Mouse (Mus musculus) heart, embryonic 14.5 days (tissue): ENCODE measurements at regions not wholly inside any gene's neighbourhood (a gene's known extent, or its start where the extent isn't known, plus 50 kb on each side); places are given as distances from the start of the nearest gene placed in this dataset.

Experiments used
- ATAC-seq: fragments of 200-750 bp; cut with Nextera tagmentation; 2 replicates; pipeline ENCODE4 v1.8.0; 2017; ENCODE audit warnings: low read depth, moderate TSS enrichment; ENCODE audit not compliant: insufficient number of reproducible peaks, insufficient read depth, low FRiP score
- H3K27ac ChIP-seq, 2 experiments: fragments of 200-500 bp in 1 of 2; fragments of 300-500 bp in 1 of 2; sonication (generic) in 1 of 2; replicated peaks in 1 of 2; 2 replicates each; pipeline ENCODE4 v1.5.1; 2012 to 2014; ENCODE audit warnings: low read depth in 2 of 2, low read length in 2 of 2, control low read depth in 1 of 2, mild to moderate bottlenecking in 1 of 2, mixed read lengths in 1 of 2; ENCODE audit not compliant: control insufficient read depth in 1 of 2, insufficient read depth in 1 of 2
- H3K27me3 ChIP-seq: fragments of 300-500 bp; sonication (generic); 2 replicates; pipeline ENCODE4 v1.6.1; 2014; ENCODE audit warnings: mild to moderate bottlenecking, low read length, control low read depth; ENCODE audit not compliant: control insufficient read depth, insufficient read depth
- H3K36me3 ChIP-seq: fragments of 300-500 bp; sonication (generic); 2 replicates; pipeline ENCODE4 v1.6.1; 2014; ENCODE audit warnings: mild to moderate bottlenecking, control low read depth, low read length, mixed read lengths; ENCODE audit not compliant: control insufficient read depth, insufficient read depth
- H3K4me1 ChIP-seq, 2 experiments: fragments of 200-500 bp in 1 of 2; fragments of 300-500 bp in 1 of 2; sonication (generic) in 1 of 2; 2 replicates each; pipeline ENCODE4 v1.6.1; 2012 to 2014; ENCODE audit warnings: low read length in 2 of 2, control low read depth in 1 of 2, mixed read lengths in 1 of 2; ENCODE audit not compliant: control insufficient read depth in 2 of 2, insufficient read depth in 2 of 2
- H3K4me2 ChIP-seq: fragments of 300-500 bp; sonication (generic); 2 replicates; pipeline ENCODE4 v1.6.1; 2014; ENCODE audit warnings: mild to moderate bottlenecking, low read length
- H3K4me3 ChIP-seq, 2 experiments: fragments of 200-500 bp in 1 of 2; fragments of 300-500 bp in 1 of 2; sonication (generic) in 1 of 2; 2 replicates each; pipeline ENCODE4 v1.5.1; 2012 to 2014; ENCODE audit warnings: low read length in 2 of 2, mild to moderate bottlenecking in 2 of 2, control low read depth in 1 of 2, low read depth in 1 of 2, moderate library complexity in 1 of 2; ENCODE audit not compliant: control insufficient read depth in 1 of 2, insufficient read depth in 1 of 2
- H3K9ac ChIP-seq: fragments of 300-500 bp; sonication (generic); 2 replicates; pipeline ENCODE4 v1.6.1; 2014; ENCODE audit warnings: mild to moderate bottlenecking, low read length
- H3K9me3 ChIP-seq: fragments of 300-500 bp; sonication (generic); 2 replicates; pipeline ENCODE4 v1.6.1; 2016; ENCODE audit warnings: low read length, control low read depth; ENCODE audit not compliant: control insufficient read depth
- WGBS: fragments of 180-500 bp; shearing (Covaris S2); extraction: QIAGEN DNeasy Blood & Tissue Kit; methylation state at CpG from one replicate; pipeline ENCODE4 v1.1.7; 2014; 5-methylcytosine and 5-hydroxymethylcytosine counted together

- no peak overlapping the region for H3K4me3 ChIP-seq
- 0 out of 2 replicates have a peak, but pooled peaks cover 4% of the 10 kb centered on the region for H3K27me3 ChIP-seq
- no peak overlapping the region for H3K4me2 ChIP-seq
- whole genome bisulfite sequencing = 76% methylated on average over 4 of the region's 4 CpGs
- no peaks in the 10 kb centered on the region for H3K9me3 ChIP-seq
- no peak overlapping the region for H3K9ac ChIP-seq
- ATAC-seq = no peak
- H3K36me3 ChIP-seq = no peaks in the 10 kb centered on the region
- no peak overlapping the region for H3K27ac ChIP-seq
- no peaks in the 10 kb centered on the region for H3K4me1 ChIP-seq
These were observed 74.0 kb downstream of the Foxb1 start for GRCm38 (mm10) chr9:69686766-69687165.

- no peak for ATAC-seq
- H3K9ac ChIP-seq = no peak overlapping the region
- no peaks in the 10 kb centered on the region for H3K9me3 ChIP-seq
- no peak overlapping the region for H3K4me2 ChIP-seq
- H3K4me1 ChIP-seq = no peaks in the 10 kb centered on the region
- H3K36me3 ChIP-seq = no peaks in the 10 kb centered on the region
- 0 out of 2 replicates have a peak, but pooled peaks cover 4% of the 10 kb centered on the region for H3K27me3 ChIP-seq
- WGBS = 51% methylated on average over 4 of the region's 4 CpGs
- no peak overlapping the region for H3K4me3 ChIP-seq
- no peak overlapping the region for H3K27ac ChIP-seq
These were observed 75.1 kb downstream of the Foxb1 start for GRCm38 (mm10) chr9:69685630-69686029.

- no peak overlapping the region for H3K27ac ChIP-seq
- 0 out of 2 replicates have a peak, but pooled peaks cover 4% of the 10 kb centered on the region for H3K27me3 ChIP-seq
- no peaks in the 10 kb centered on the region for H3K4me1 ChIP-seq
- WGBS = 31% methylated on average over 9 of the region's 9 CpGs
- no peaks in the 10 kb centered on the region for H3K36me3 ChIP-seq
- ATAC-seq = no peak
- no peak overlapping the region for H3K4me2 ChIP-seq
- H3K9ac ChIP-seq = no peak overlapping the region
- no peak overlapping the region for H3K4me3 ChIP-seq
- no peaks in the 10 kb centered on the region for H3K9me3 ChIP-seq
These were observed 79.1 kb downstream of the Foxb1 start for GRCm38 (mm10) chr9:69681372-69682213.

GRCm38 (mm10) chr9:69678634-69679033 lies 82.1 kb downstream of the Foxb1 start:
- H3K27ac ChIP-seq = no peak overlapping the region
- ATAC-seq = no peak
- peaks cover 10% of the 10 kb centered on the region; the same call in 1 of the 2 replicates for H3K27me3 ChIP-seq
- H3K9ac ChIP-seq = no peak overlapping the region
- no peaks in the 10 kb centered on the region for H3K4me1 ChIP-seq
- H3K4me2 ChIP-seq = no peak overlapping the region
- no peaks in the 10 kb centered on the region for H3K36me3 ChIP-seq
- H3K9me3 ChIP-seq = no peaks in the 10 kb centered on the region
- 66% methylated on average over 1 of the region's 1 CpGs for WGBS
- no peak overlapping the region for H3K4me3 ChIP-seq

- ATAC-seq = no peak
- WGBS = 69% methylated on average over 10 of the region's 10 CpGs
- Histone ChIP-seq H3K4me1 (peaks cover 0 to 10% of the 10 kb centered on the region in 2 experiments; a peak in 1 of 4 replicates), H3K4me2 (no peak overlapping the region), H3K9me3 (no peaks in the 10 kb centered on the region), H3K27ac (no peak overlapping the region), H3K9ac (no peak overlapping the region), H3K27me3 (peaks cover 58% of the 10 kb centered on the region), H3K4me3 (no peak overlapping the region), H3K36me3 (no peaks in the 10 kb centered on the region)
These were observed 87.2 kb downstream of the Foxb1 start for GRCm38 (mm10) chr9:69673463-69674105.

GRCm38 (mm10) chr9:69672657-69673462 lies 87.9 kb downstream of the Foxb1 start:
- Histone ChIP-seq H3K9me3 (no peaks in the 10 kb centered on the region), H3K27me3 (peaks cover 65% of the 10 kb centered on the region), H3K4me2 (no peak overlapping the region), H3K27ac (no peak overlapping the region), H3K36me3 (no peaks in the 10 kb centered on the region), H3K4me3 (no peak overlapping the region), H3K9ac (no peak overlapping the region), H3K4me1 (peaks cover 0 to 10% of the 10 kb centered on the region in 2 experiments; a peak in 1 of 4 replicates)
- 74% methylated on average over 13 of the region's 13 CpGs for WGBS
- no peak for ATAC-seq

- Histone ChIP-seq H3K36me3 (no peaks in the 10 kb centered on the region), H3K9me3 (no peaks in the 10 kb centered on the region), H3K4me1 (peaks cover 0 to 10% of the 10 kb centered on the region in 2 experiments; a peak in 1 of 4 replicates), H3K4me3 (peak overlapping the region; percentile 12 to 21; a peak in 3 of 4 replicates), H3K4me2 (peak overlapping the region; percentile 54), H3K27me3 (peaks cover 79% of the 10 kb centered on the region), H3K27ac (no peak overlapping the region), H3K9ac (no peak overlapping the region)
- no peak for ATAC-seq
- 3% methylated on average over 18 of the region's 18 CpGs for WGBS
These were observed 89.5 kb downstream of the Foxb1 start for GRCm38 (mm10) chr9:69671199-69671598.
